Mouse (Mus musculus) erythroblast, embryonic 14.5 days (primary cell): ENCODE measurements around the gene Pold1.

ENCODE experiments used
- GATA1 ChIP-seq: IDR thresholded peaks from 2 replicates; pipeline ENCODE4 v1.6.1; 2012; ENCODE audit warnings: low read length, inconsistent platforms, mixed read lengths
- TAL1 ChIP-seq: IDR thresholded peaks from 3 replicates; pipeline ENCODE4 v1.6.1; 2012; ENCODE audit warnings: low read length, inconsistent platforms, mixed read lengths

DNA sequence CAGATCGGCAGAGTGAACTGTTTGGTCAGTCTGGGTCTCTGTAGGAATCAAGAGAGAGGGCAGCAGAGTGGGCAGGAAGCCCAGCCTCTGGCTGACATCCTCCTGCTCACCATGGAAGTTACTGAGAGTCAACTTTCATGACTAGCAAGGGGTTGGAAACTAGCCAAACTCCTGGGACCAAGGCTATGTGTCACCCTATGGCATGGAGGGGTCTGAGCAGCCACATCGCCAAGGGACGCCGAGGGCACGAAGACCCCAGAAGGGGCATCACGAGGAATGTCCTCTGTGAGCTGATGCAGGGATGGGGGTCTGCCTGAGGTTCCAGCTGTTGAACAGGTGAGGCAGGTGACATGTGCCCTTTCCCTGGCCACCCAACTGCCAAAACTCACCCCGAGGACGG, 60.1 kb downstream of the Pold1 start:
- TF ChIP-seq GATA1 (no peak), TAL1 (no peak)
